Mouse (Mus musculus) fibroblast of lung, adult 2 months (primary cell): ENCODE data around the gene C1qtnf12.

Experiments
- DNase-seq: peaks from one replicate; pipeline ENCODE4 v3.0.0-alpha.2; 2011; ENCODE audit warnings: low read depth

Gene C1qtnf12

DNA sequence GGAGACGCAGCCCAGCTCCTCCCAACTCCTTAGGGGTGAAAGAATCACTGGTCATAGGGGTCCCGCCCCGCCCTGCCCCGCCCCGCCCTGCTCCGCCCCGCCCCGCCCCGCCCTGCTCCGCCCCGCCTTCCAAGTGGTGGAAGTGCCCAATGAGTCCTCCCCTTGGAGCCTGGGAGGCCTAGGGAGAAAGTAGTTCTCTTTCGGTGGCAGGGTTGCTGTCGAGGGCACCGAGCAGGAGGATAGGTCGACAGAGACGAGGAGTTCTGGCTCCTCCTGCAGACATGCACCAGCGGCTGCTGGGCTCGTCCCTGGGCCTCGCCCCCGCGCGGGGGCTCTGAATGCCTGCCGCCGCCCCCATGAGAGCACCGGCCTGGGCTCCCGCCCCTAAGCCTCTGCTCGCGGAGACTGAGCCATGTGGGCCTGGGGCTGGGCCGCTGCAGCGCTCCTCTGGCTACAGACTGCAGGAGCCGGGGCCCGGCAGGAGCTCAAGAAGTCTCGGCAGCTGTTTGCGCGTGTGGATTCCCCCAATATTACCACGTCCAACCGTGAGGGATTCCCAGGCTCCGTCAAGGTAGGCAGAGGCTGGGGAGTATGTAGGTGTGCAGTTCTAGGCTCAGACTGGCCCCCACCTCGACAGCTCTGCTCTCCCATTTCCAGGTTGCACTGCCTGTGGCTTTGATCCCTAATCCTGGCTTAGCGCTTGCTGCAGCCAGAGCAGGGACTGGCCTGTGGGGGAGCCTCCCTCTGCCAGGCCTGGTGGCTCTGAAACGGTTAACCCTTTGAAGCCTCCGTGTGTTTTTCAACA is at the start of gene C1qtnf12:
Gene C1qtnf12 (plus strand): TSS at position 152 of the 805 bp plus-strand sequence.
- DNase-seq: no peak

- no peak for DNase-seq
Observed at GRCm38 (mm10) chr4:155932031-155932430, 30.1 kb upstream of the C1qtnf12 start.

DNA sequence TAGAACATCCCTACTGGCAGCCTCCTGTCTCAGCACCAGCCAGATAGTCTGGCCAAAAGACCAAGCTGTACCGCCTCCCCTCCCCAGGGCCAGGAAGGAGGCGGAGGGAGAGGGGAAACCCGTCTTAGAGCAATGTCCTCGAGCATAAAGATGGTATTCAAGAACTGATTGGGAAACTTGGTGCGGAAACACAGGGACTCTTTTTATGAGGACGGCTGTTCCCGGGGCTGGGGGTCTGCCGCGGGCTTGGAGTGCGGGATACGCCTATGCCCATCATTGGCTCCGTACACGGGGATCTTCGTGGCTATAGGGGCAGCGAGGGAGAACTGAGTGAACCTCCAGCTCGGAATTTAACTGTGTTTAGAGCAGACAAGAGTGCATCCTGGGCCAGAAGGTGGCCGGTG is 19.1 kb upstream of the C1qtnf12 start:
- peak; percentile 19 for DNase-seq

DNA sequence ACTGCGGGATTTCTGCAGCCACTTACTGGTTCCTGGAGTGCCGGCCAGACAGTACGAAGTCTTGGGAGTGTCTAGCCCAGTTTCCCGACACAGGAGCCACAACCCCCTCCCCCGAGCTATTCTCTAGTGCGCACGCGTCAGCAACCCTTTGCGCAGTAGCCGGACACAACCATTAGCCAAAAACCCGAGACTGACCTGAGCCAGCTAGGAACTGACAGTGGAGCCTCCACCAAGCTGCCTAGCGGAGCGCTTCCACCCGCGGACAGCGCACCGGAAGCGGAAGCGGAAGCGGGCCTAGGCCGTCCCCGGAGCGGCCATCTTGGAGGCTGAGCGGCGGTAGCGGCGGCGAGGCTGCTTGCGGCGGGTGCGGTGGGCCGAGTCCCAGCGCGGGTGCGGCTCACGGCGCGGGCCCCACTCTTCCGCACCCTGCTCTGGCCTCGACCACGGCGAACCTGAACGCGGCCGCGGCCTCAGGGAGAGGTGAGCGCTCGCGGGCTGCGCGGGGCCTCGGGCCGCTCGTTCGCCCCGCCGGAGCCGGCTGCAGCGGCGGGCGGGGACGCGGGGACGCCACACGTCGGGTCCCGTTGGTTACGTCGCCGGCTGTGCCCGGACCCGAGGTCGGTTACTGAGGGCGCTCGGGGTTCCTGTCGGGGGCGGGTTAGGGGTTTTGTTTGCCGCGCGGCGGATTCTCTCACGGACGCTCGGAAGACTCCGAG is 18.4 kb upstream of the C1qtnf12 start, which contains the start of gene Ube2j2:
Gene Ube2j2 (plus strand): TSS at position 298 of the 716 bp plus-strand sequence.
- DNase-seq: peak; percentile 96

DNA sequence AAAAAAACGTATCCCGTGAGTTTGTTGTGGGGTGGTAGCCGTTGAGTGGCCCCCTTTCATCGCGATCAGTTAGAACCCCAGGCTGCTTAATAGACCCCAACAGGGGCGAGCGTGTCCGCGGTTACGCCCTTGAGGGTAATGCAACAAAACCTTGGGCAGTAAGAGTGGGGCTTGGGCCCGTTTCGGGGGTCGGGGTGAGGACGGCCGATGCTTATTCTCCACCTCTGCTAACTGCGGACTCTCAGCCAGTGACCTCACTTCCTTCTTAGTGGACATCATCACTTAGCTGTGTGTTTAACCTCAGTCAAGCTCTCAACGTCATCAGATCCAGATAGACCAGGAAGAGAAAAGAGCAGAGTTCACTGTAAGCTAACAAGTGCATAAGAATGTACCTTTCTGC is 17.8 kb upstream of the C1qtnf12 start:
- DNase-seq: no peak

DNA sequence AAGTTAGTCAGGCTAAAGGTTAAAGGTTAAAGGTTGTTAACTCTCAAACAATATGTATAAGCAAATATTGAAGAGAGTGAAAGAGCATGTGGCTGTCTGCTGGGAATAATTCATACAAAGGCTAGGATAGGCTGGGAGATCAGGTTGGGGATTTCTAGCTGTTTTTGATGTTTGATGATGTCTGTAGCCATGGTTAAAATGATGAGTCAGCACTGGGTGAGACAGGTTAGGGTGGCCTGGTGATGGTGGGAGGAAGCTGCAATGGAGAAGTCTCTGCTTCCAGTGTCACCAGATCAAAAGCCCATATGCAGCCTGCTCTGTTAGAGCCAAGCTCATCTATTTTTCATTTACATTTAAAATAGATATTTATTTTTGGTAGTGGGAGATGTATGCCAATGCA is 15.0 kb upstream of the C1qtnf12 start:
- DNase-seq: no peak

DNA sequence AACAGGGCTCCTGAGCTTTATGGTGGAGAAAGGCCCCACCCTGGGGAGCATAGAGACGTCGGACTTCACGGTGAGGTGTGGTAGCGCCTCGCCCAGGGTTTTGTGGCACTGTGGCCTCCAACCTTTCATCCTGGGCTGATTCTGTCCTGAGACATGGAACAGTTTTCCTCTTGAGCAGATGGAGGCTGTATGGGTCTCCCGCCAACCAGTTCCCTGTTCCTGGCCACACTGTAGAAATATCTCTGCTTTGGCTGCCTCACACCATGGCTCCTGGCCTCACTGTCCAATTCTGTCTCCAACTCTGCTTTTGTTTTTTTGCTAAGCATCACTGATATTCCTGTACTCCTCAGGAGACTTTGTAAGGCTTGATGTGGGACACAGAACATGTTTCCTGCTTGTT is 6.6 kb upstream of the C1qtnf12 start:
- DNase-seq: no peak

- peak; percentile 54 for DNase-seq
Observed at GRCm38 (mm10) chr4:155959275-155959674, 2.8 kb upstream of the C1qtnf12 start.

- DNase-seq: no peak
Observed at GRCm38 (mm10) chr4:155963106-155963505, 988 bp downstream of the C1qtnf12 start.

DNA sequence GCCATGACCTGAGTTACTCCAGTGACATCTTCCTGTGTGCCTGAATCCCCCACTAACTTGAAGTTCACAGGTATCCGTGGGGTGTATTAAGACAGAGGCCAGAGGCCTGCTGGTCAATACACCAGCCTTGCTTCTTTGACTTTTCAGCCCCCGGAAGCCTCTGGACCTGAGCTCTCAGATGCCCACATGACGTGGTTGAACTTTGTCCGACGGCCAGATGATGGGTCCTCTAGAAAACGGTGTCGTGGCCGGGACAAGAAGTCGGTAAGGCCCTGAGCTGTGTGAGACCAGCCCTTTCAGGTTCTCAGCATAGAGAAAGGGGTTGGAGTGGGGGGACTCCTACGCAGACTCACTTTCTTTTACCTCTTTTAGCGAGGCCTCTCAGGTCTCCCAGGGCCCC is 2.3 kb downstream of the C1qtnf12 start:
- DNase-seq: no peak

- no peak for DNase-seq
Observed at GRCm38 (mm10) chr4:155969043-155969653, 7.0 kb downstream of the C1qtnf12 start.

DNA sequence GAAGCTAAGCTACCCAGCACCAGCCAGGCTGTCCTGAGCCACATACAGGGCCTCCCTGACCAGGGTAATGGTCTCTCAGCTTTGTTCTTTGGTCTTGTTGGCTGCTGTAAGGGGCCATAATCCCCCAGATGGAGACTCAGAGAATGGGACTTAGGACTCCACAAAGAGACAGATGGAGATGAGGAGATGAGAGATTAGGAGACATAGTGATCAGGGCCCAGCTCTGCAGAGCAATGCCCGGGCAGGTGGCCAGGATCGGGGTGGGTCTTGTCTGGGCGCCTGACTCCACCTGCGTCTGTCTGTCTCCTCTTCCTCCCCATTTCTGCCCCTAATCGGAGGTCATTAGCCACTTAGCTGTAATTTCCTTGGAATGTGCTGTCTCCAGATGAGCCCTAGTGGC is 8.2 kb downstream of the C1qtnf12 start:
- no peak for DNase-seq

DNA sequence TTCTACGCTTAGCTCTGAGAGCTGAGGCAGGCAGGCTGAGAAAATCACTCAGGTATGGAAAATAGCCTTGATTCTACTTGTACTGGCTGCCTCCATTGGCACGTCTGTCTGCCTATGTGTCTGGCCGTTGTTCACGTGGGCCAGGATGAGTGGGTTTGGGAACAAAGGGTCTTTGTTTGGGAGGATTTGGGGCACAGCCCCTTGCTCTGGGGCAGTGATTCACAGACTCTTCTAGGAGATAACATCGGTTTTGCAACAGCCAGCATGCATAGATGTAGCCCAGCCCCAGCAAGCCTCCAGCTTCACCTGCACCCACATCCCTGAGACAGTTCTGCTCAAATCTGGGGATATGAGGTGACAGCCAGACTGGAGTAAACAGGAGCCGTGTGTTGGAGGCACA is 10.5 kb downstream of the C1qtnf12 start:
- no peak for DNase-seq

- no peak for DNase-seq
Observed at GRCm38 (mm10) chr4:155973239-155973638, 11.1 kb downstream of the C1qtnf12 start.

- no peak for DNase-seq
Observed at GRCm38 (mm10) chr4:155981436-155982082, 19.4 kb downstream of the C1qtnf12 start.

DNA sequence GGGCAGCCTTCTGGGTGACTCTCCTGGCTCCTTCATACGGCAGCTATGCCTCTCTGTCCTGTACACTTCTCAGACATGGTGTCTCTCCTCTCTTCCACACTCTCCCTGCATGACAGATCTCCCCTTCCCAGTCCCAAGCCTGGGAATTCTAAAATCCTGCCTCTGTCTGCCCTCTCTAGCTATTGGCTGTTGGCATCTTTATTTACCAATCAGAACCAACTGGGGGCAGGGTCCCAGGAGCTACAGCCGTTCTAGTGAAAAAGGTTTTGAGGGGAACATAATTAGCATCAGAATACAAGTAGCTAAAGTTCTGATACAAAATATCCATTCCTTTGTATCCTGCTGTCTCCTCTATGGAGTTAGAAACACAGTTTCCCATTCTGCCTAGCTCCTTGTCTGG is 21.7 kb downstream of the C1qtnf12 start:
- DNase-seq: no peak

DNA sequence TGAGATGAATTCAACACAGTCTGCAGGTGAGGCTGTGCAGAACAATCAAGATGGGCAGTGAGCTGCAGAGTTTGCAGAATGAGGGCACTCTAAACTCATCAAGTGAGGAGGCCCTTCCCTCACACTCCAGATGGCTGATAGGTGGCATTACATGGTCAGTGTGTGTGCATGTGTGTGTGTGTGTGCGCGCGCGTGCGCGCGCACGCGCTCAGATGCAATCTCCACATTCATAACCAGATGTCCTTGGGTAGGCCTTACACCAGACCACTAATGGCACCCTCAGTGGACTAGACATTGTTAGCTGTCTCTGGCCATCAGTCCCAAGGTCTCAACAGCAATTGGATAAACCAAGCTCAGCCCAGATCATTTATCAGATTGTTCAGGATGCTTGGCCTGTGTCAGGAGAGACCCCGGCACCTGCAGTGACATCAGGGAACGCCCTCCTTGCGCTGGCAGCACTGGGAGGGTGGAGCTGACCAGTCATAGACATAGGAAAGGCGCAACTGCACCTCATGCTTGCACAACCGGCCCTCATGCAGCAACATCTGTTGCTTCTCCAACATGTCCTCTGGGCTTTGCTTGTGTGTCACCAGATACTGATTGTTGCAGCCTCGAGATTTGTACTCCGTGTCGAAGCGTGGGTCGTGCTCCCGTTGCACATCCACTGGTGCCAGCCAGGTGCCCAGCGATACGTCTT is 29.2 kb downstream of the C1qtnf12 start:
- no peak for DNase-seq

DNA sequence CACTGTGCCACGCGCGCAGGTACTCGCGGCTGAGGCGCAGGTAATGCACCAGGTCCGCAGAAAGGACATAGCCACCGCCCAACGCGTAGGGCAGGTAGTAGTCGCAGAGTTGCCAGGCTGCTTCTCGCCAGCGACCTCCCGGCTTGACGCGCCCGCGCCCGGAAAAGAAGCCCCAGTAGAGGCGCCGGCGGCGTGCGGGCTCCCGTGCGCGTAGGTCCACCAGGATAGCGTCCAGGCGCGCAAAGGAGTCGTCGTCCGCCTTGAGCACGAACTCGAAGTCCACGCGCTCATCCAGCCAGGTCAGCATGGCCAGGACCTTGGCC is 29.8 kb downstream of the C1qtnf12 start:
- DNase-seq: no peak

GRCm38 (mm10) chr4:155992241-155992905 is 30.3 kb downstream of the C1qtnf12 start, which contains the start of the genes B3galt6 and Sdf4:
TSS of gene B3galt6 (minus strand) at chr4:155992649.
TSS of gene Sdf4 (plus strand) at chr4:155992872.
- DNase-seq: peak; percentile 67

DNA sequence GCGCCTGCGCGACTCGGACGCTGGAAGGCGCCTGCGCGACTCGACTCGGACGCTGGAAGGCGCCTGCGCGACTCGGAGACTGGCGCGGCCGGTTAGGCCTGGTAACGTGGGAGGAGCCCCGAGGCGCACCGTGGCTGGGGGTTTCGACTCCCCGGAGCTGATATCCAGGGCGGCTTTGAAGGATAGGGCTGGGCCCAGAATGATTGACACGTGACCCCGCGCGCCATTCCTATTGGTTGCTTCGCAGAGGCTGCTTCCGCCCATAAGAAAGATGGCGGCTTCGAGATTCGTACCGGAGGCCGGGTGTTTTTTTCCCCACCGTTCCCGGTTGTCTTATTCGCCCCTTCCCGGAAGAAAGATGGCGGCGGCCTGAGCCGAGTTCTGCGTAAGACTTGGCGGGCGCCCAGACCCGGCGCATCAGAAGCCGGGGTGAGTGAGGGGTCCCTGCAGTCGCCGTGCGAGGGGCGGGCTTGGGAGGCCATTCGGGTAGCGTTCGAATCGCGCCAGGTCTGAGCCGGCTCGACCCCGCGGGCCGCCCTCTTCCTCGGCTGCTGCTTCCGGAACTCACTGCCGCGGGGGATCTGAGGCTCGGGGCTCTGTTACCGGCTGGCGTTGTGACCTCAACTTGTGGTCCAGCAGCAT is 30.9 kb downstream of the C1qtnf12 start:
- DNase-seq: peak; percentile 75

GRCm38 (mm10) chr4:155993606-155994005 is 31.5 kb downstream of the C1qtnf12 start:
- no peak for DNase-seq
